Mouse (Mus musculus): Measurements from ENCODE around the gene Pou1f1. TPM values are rescaled to one million over a fixed set of nuclear protein-coding genes. Genes with fewer than 3 reads are reported as not detected.
A peak's percentile ranks its signal among the peaks of the same experiment; 100 is the strongest.

Gene Pou1f1
- polyA plus RNA-seq, 1 experiment, result not detected

DNA sequence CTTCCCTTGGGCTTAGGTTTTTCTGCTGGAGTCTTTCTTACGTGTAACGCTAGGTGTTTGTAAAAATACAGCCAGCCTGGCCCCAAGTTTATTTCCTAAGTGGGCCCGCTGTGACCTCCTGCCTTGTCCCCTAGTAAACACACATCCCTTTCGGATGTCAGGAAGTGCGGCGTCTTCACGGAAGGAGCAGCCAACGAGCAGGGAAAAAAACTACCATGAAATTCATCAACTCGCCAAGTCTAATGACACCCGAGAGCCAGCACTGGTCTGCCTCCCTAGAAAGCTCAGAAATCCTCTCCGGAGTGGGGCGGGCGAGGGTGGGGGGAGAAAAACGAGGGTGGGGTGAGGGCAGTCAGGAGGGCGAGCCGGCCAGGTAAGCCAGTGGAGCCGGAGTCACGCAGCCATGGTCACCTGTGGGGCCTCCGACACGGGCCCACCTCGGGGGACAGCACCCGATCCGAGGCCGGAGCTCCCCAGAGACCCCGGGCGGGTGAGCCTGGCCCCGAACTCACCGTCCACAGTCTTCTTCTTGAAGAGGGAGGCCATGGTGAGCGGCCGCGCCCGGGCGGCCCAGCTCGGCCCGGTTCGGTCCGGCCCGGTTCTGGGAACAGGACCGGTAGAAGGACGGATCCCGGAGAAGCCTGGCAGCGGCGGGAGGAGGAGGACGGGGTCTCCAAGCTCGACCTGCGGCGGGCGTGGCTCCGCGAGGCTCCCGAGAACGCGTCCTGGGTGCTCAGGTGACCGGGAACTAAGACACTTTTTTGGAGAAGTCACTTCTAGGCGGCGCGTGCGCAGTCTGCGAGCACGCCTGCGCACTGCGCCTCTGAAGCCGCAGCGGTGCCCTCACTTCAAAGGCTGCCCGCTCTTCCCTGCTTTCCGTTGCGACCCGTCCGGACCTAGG, 41.9 kb downstream of the Pou1f1 start, which contains the start of gene Chmp2b:
TSS of gene Chmp2b (minus strand) at position 764 of the 901 bp plus-strand sequence.
- WGBS, result under 1% methylated on average over 68 of the region's 69 CpGs
- peaks cover 6% of the 10 kb centered on the region; the same call in 1 of the 2 replicates for H3K4me1 ChIP-seq (ENCODE audit: control insufficient read depth, insufficient read depth, low read length)
- H3K4me3 ChIP-seq (replicated peaks; ENCODE audit: extremely low read depth, low read depth, low read length), result peak within 1 kb of the TSS; percentile 86
- TF ChIP-seq POLR2A (IDR thresholded peaks at IDR 0.05; ENCODE audit: borderline replicate concordance, extremely low read depth, low read depth, low read length) (peak; percentile 66; the same call in 1 of the 2 replicates), CTCF (IDR thresholded peaks at IDR 0.05; ENCODE audit: insufficient read depth, low read length) (no peak)
- DNase-seq, result peak; percentile 81

DNA sequence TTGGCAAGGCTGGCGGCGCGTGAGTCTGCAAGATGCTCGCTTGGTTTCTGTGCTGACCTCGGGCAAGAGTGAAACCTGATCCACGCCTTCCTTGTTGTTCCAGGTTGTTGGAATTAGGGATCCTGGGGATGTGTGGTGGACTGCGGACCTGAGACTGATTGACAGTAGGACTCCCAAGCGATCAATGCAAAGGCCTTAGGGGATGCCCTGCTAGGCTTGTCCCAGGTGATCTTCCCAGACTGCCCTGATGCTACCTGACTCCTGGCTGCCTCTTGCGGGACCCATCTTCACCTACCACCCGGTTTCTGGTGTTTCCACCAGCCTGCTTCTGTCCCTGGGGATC, 42.5 kb downstream of the Pou1f1 start:
- TF ChIP-seq CTCF (IDR thresholded peaks at IDR 0.05; ENCODE audit: insufficient read depth, low read length) (no peak), POLR2A (IDR thresholded peaks at IDR 0.05; ENCODE audit: borderline replicate concordance, extremely low read depth, low read depth, low read length) (no peak)
- 3% methylated on average over 10 of the region's 10 CpGs for WGBS
- H3K4me3 ChIP-seq (replicated peaks; ENCODE audit: extremely low read depth, low read depth, low read length), result peak overlapping the region; percentile 86
- H3K4me1 ChIP-seq (ENCODE audit: control insufficient read depth, insufficient read depth, low read length), result peaks cover 6% of the 10 kb centered on the region; the same call in 1 of the 2 replicates
- DNase-seq, result no peak

DNA sequence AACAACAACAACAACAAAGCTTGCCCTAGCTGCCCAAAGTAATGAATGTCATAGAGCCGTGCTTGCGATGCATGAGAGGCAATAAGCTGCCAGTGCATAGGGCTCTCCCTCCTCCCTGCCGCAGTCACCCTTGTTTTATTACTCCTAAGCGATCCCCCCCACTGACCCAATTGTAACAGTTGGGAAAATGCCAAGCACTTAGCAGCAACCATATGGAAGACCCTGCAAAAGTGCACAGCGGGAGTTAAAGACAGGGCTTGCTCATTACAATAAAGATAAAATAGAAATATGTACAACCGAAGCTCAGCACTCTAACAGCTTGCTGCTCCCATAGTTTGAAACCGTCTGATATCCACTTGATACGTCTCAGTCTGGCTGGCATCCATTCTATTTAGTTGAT, 44.0 kb downstream of the Pou1f1 start:
- TF ChIP-seq POLR2A (IDR thresholded peaks at IDR 0.05; ENCODE audit: borderline replicate concordance, extremely low read depth, low read depth, low read length), result no peak
- TF ChIP-seq CTCF (IDR thresholded peaks at IDR 0.05; ENCODE audit: insufficient read depth, low read length), result no peak
- no peak for DNase-seq
- WGBS, result 80% methylated on average over 8 of the region's 8 CpGs
- peaks cover 6% of the 10 kb centered on the region; the same call in 1 of the 2 replicates for H3K4me1 ChIP-seq (ENCODE audit: control insufficient read depth, insufficient read depth, low read length)
- no peak overlapping the region for H3K4me3 ChIP-seq (replicated peaks; ENCODE audit: extremely low read depth, low read depth, low read length)

DNA sequence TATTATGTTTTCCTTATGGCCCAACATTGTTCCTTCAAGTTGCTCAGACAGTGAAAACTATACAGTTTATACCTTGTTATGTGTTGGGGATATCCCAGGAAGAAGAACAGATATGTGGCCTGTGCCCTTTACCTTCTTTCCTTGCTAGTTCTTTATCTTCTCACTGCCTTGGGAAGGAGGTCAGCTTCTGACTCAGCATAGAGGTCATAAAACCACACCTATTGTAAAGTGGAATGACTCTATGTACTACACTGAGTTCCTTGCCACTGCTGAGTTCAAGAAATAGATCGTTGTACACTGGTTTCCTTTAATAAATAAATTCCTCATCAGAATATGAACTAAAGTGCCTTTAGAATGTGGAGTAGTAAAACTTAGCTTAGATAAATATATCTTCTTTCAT, 44.6 kb downstream of the Pou1f1 start:
- TF ChIP-seq POLR2A (IDR thresholded peaks at IDR 0.05; ENCODE audit: borderline replicate concordance, extremely low read depth, low read depth, low read length), result no peak
- no peak for TF ChIP-seq CTCF (IDR thresholded peaks at IDR 0.05; ENCODE audit: insufficient read depth, low read length)
- WGBS, result 64% methylated on average over 1 of the region's 1 CpGs
- Histone ChIP-seq H3K4me3 (replicated peaks; ENCODE audit: extremely low read depth, low read depth, low read length) (no peak overlapping the region), H3K4me1 (ENCODE audit: control insufficient read depth, insufficient read depth, low read length) (peaks cover 6% of the 10 kb centered on the region; the same call in 1 of the 2 replicates)
- DNase-seq, result no peak

DNA sequence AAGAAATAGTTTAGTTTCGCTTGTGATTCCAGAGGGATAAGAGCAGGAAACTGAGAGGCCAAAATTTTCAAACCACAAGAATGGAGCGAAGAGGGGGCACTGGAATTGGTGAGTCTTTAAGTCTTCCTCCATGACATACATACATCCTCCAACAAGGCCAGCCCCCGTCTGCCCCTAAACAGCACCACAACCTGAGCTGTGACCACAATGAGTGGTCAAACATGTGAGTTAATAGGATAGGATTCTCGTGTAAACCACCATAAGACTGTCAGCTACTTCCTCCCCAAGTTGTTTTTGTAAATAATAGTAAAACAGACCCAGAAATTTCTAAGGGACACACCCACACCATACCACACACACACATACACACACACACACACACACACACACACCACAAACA, 48.5 kb downstream of the Pou1f1 start:
- DNase-seq, result no peak
- TF ChIP-seq POLR2A (IDR thresholded peaks at IDR 0.05; ENCODE audit: borderline replicate concordance, extremely low read depth, low read depth, low read length) (no peak), CTCF (IDR thresholded peaks at IDR 0.05; ENCODE audit: insufficient read depth, low read length) (no peak)
- WGBS, result 63% methylated on average over 4 of the region's 4 CpGs
- no peaks in the 10 kb centered on the region for H3K4me1 ChIP-seq (ENCODE audit: control insufficient read depth, insufficient read depth, low read length)
- H3K4me3 ChIP-seq (replicated peaks; ENCODE audit: extremely low read depth, low read depth, low read length), result no peak overlapping the region

DNA sequence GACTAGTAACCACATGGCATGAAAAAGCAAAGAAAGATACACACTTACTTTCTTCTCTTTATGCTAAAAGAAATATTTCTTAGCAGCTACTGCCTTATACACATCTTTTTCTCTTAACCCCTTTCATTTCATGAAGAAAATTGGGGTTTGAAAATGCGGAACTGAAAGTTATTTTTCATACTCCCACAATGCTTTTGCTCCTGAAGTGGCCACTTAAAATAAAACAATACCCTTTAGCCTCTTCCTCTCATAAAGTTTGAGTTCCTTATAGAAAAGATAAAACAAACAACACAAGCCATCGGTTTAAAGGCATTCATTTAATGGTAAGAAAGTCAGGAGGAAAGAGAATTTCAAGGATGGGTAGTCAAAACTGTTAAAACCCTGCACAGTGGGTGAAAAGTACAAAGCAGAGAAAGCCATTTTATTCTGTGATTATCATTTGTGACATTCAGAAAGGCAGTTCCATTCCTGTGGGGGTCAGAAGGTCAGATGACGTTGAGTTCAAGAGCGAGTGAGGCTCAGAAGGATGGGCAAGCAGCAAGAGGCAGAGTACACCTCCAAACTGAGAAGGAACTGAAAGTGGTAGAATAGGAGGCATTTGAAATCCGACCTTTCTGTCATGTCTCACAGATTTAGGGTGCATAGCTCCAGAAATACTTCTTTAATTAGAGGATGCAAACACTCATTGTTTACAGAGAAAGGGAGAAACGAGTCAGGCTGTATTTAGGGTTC, 57.2 kb downstream of the Pou1f1 start:
- 49% methylated on average over 6 of the region's 6 CpGs for WGBS
- no peak for DNase-seq
- Histone ChIP-seq H3K4me1 (ENCODE audit: control insufficient read depth, insufficient read depth, low read length) (no peaks in the 10 kb centered on the region), H3K4me3 (replicated peaks; ENCODE audit: extremely low read depth, low read depth, low read length) (no peak overlapping the region)
- no peak for TF ChIP-seq CTCF (IDR thresholded peaks at IDR 0.05; ENCODE audit: insufficient read depth, low read length)
- TF ChIP-seq POLR2A (IDR thresholded peaks at IDR 0.05; ENCODE audit: borderline replicate concordance, extremely low read depth, low read depth, low read length), result no peak

Other genes with a start within 250 kb of the Pou1f1 start
- 16.4 and 17.4 TPM in 2 replicates for gene Chmp2b, start 42.2 kb downstream of the Pou1f1 start, polyA plus RNA-seq (2012; rRNA removed)

Measured in lung, adult 2 months (tissue).